Mouse (Mus musculus): ENCODE data around the gene Tdgf1.
A peak's percentile ranks its signal among the peaks of the same experiment; 100 is the strongest.

Tdgf1 gene

DNA sequence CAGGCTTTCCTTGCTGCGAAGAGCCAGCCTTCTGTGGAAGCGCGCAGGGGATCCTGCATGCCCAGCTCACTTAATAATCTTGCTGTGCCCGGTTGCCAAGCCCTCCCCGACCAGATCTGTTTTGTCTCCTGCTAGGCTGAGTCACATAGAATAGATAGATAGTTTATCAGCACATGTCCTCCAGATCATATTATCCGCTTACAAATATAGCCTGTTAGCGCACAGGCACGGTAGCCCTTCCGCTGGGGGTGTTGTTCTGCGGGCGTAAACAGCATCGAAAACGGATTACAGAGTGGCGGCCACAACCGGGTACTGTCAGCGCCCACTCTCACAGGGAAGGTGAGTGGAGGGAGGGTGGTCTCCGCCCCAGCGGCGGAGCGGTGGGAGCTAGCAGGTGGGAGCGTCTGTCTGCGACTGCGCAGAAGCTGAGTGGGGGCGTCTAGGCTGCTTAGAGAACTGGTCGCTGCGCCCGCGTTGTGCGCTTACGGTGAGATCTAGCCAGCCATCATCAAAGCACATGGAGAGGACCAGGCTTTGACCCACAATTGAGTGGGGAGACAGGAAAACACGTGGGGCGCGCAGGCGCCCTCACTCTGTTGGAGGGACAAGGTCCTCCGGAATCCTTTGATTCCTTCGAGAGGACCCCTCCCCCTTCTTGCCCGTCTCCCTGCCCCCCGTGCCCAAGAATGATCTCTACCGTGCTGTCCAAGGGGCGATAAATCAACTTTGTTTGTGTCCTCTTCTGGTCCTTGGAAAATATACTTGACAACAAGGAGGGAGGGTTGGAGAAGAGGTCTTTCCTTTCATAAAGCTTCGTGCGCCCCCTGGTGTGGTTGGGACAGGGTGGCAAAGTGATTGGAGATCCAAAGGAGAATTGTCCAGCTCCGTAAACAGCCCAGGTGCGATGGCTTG lies 7.8 kb upstream of the Tdgf1 start:
- DNase-seq (ENCODE audit: low spot score) = peak; percentile 87

- no peak for DNase-seq (ENCODE audit: low spot score)
These were observed 7.1 kb upstream of the Tdgf1 start for GRCm38 (mm10) chr9:110952931-110953549.

DNA sequence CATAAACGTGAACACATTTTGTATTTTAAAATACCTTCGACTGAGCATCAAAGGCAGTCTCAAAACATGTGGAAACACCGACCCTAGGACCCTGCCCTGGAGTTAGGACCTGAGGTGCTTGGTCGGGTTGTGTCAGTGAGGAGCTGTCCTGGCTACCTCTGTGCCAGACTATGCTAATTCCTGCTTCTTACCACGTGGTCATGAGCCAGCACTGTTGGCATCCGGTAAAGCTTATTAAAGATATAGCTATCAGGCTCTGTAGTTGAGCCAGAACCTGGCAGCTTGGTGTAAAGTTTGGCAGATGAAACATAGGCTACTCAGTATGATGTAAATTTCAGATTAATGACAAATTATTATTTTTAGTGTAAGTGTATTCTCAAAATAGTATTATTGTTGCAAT lies 6.4 kb upstream of the Tdgf1 start:
- DNase-seq (ENCODE audit: low spot score) = no peak

- DNase-seq (ENCODE audit: low spot score) = no peak
These were observed 5.9 kb upstream of the Tdgf1 start for GRCm38 (mm10) chr9:110951866-110952265.

GRCm38 (mm10) chr9:110951397-110951796 lies 5.4 kb upstream of the Tdgf1 start, which contains the start of gene Lrrc2:
Gene Lrrc2 (plus strand): TSS chr9:110951545.
- DNase-seq (ENCODE audit: low spot score) = no peak

- no peak for DNase-seq (ENCODE audit: low spot score)
These were observed 4.2 kb upstream of the Tdgf1 start for GRCm38 (mm10) chr9:110950109-110950508.

GRCm38 (mm10) chr9:110948813-110949310 lies 2.9 kb upstream of the Tdgf1 start:
- no peak for DNase-seq (ENCODE audit: low spot score)

GRCm38 (mm10) chr9:110947900-110948299 lies 1.9 kb upstream of the Tdgf1 start:
- no peak for DNase-seq (ENCODE audit: low spot score)

DNA sequence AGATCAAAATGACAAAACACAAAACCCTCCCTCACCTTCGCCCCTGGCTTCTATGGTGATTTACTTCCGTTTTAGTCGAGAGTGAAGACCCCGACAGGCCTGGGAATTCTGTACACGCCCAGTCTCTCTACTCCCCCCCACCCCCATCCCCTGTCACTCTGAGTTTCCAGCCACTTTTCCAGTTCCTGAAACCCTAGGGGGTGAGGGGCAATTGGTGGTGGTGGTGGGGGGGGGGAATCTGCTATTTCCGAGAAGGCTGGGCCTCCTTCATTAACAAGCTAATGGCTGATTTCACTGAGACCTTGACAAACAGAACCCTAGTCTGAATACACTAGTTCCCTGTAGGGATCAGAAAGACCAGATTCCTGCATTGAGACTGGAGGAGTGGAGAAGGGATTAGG lies 1.3 kb upstream of the Tdgf1 start:
- no peak for DNase-seq (ENCODE audit: low spot score)

GRCm38 (mm10) chr9:110946548-110947044 lies 638 bp upstream of the Tdgf1 start:
- DNase-seq (ENCODE audit: low spot score) = no peak

GRCm38 (mm10) chr9:110945343-110945742 lies 615 bp downstream of the Tdgf1 start:
- DNase-seq (ENCODE audit: low spot score) = no peak

GRCm38 (mm10) chr9:110944265-110944664 lies 1.7 kb downstream of the Tdgf1 start:
- DNase-seq (ENCODE audit: low spot score) = no peak

DNA sequence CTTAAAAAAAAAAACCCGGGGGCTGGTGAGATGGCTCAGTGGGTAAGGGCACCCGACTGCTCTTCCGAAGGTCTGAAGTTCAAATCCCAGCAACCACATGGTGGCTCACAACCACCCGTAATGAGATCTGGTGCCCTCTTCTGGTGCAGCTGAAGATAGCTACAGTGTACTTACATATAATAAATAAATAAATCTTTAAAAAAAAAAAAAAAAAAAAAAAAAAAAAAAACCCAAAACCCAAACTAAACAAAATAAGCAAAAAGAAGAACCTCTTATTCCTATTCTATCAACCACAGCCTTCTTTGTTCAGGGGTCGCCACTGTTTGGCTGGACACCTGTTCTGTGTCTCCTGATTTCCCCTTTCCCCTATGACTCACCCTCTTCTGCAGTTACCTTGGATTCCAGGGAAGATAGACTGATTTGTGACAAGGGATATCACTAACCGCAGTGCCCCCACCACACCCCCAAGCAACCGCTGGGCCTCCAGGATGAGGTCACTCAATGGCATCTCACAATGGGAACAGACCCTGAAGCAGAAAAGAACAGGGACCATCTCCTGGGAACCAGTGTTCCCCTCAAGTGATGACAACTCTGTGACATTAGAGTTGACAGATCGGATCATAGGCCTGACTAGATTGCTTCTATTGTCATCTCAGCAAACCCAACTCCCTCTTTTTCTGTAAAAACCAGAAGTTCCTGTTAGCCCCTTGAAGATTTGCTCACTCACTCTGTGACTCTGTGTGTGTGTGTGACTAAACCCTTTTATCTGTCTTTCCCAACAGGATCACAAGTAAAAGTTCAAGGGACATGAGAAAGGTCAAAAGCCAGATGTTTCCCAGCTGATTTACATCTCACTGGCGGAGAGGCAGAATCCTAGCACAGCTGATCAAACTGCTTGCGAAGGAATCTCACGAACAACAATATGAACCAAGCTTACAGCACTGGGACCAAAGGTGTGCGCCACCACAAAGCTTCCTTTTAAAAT lies 8.2 kb downstream of the Tdgf1 start:
- DNase-seq (ENCODE audit: low spot score) = no peak

GRCm38 (mm10) chr9:110935941-110936340 lies 10.0 kb downstream of the Tdgf1 start:
- no peak for DNase-seq (ENCODE audit: low spot score)

DNA sequence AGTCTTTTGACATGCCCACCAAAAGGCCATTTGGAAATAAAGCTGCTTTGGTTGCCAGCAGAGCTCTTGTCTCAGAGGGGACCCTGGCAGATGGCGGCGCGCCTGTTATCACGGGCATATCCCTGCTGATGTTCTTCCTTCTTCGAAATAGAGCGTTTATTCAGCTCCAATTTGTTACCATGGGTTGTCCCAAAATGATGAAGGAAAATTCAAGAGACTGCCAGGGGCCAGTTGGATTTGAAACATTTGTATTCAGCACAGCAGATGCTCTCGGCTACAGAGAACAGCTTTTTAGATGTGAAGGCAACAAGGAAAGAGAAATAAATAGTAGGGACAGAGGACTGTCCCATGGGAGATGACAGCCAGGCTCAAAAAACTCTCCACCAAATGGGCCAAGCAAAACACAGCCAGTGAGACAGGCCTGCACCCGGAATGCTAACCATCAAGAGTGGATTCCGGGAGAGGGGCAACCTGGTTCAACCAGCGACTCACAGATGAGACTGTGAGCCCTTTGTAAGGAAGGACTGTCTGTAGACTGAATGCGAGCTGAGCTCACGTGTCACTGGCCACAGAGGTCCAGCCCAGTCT lies 12.0 kb downstream of the Tdgf1 start:
- DNase-seq (ENCODE audit: low spot score) = no peak

GRCm38 (mm10) chr9:110931573-110931972 lies 14.4 kb downstream of the Tdgf1 start:
- no peak for DNase-seq (ENCODE audit: low spot score)

DNA sequence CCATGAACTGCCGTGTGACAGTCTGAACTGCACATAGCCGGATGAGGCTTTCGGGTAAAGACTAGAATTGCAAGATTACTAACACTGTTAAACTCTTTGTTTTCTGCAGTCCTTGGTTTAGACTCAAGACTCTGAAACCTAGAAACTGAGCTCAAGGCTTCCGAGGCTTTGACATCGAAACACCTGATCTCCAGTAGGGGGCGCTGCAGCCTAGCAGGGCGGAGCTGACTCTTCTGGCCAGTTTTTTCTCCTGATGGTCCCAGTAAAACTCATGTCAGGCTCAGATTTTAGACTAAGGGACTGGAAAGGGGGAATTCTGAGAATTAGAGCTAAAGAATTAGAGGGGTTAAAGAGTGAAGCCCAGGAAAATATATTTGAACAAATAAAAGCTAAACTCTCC lies 23.2 kb downstream of the Tdgf1 start:
- peak; percentile 91 for DNase-seq (ENCODE audit: low spot score)

GRCm38 (mm10) chr9:110920665-110921419 lies 25.1 kb downstream of the Tdgf1 start:
- DNase-seq (ENCODE audit: low spot score) = no peak

DNA sequence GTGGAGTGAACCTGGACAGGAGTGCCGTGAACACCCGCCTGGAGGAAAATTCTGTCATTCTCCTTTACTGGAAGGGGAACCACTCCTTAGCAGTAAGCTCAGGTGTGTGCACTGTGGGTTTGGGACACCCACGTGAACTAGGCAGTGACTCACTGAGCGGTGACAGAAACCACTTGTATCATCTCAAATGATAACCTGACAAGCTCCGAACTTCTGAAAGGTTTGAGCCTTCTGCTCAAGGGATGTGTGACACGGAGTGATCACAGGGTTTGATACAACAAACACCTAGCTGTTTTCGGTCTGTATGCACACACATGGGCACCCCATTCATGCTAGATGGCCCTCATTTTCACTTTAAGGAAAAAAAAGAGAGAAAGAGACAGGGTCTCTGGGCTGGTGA lies 29.2 kb downstream of the Tdgf1 start, which contains the start of gene Fam240a:
Gene Fam240a, minus strand, starts transcription at position 76 of the 400 bp plus-strand sequence.
- DNase-seq (ENCODE audit: low spot score) = no peak

- no peak for DNase-seq (ENCODE audit: low spot score)
These were observed 30.5 kb downstream of the Tdgf1 start for GRCm38 (mm10) chr9:110915466-110915865.

Measured in testis, postnatal 10 days (tissue).